9 mouse cellular contexts compared by ENCODE assay signal in the genomic region with DNA sequence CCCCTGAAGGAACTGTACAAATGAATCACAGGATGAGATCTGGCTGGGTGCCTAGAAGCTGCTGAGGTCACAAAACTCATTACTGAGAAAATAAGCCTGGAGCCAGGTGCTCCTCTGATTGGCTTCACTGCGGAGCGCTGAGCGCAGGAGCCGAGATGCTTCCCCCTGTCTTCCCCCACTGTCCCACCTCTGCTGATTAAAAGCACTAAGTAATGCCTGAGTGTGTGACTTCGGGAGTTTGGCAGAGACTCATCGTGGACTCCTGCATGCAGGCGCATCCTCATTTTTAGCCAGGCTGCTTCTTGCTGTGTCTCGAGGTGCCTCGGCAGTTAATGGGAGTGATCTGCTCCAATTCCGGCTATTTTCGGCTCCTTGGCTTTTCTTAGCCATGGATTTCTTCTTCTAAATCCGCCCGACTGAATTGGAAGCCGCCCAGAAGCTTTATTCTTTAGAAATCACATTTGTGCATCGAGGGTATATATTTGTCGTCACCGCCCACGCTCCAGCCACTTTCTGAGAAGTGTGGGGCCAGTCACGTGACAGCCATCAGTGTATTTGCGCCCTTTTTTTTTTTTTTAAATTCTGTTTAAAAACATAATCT. TPM values are rescaled to one million over a fixed set of nuclear protein-coding genes. Genes with fewer than 3 reads are reported as not detected.
DNase-seq lines count a peak whose midpoint lies in the region; ATAC-seq and TF ChIP-seq lines count a peak whose summit lies in the region.
"Had no signal": no experiment of that assay in that cellular context is flagged by ENCODE, and none has a peak within 500 bp of the region (broad histone marks: within the 10 kb centered on the region; RNA-seq: fewer than 3 reads in every experiment).

No protein-coding gene starts in this region.

- H3K36me3 ChIP-seq in hindbrain, embryonic 13.5 days, result no peaks in the 10 kb centered on the region
- H3K36me3 ChIP-seq in hindbrain, embryonic 10.5 days, result no peaks in the 10 kb centered on the region
- no peaks in the 10 kb centered on the region for H3K36me3 ChIP-seq in kidney, adult 2 months (ENCODE audit: control insufficient read depth, insufficient read depth, low read length)
- H3K36me3 ChIP-seq in limb, embryonic 14.5 days (ENCODE audit: control insufficient read depth, insufficient read depth, low read length), result no peaks in the 10 kb centered on the region
- H3K36me3 ChIP-seq in stomach, embryonic 15.5 days, result no peaks in the 10 kb centered on the region
- H3K36me3 ChIP-seq: G1E had no signal

- H3K4me2 ChIP-seq in hindbrain, embryonic 13.5 days, result peak overlapping the region; percentile 39
- H3K4me2 ChIP-seq in limb, embryonic 14.5 days (replicated peaks; ENCODE audit: low read depth, low read length, severe bottlenecking), result peak overlapping the region; percentile 34; the same call in 1 of the 2 replicates
- peak overlapping the region; percentile 44 for H3K4me2 ChIP-seq in stomach, embryonic 15.5 days

- ATAC-seq in hindbrain, embryonic 13.5 days (ENCODE audit: low FRiP score), result peak; percentile 74
- ATAC-seq in cerebellum, adult (ENCODE audit: insufficient number of reproducible peaks, low FRiP score, low TSS enrichment), result peak; percentile 65
- peak; percentile 76 for ATAC-seq in limb, embryonic 14.5 days (ENCODE audit: low FRiP score, low read depth)
- no peak for ATAC-seq in stomach, embryonic 15.5 days (ENCODE audit: insufficient read depth, low FRiP score, low read depth)
- ATAC-seq in granulocyte monocyte progenitor cell, adult 5-6 weeks (replicated peaks; ENCODE audit: poor library complexity, severe bottlenecking), result no peak

- TF ChIP-seq POLR2A in kidney, adult 2 months (IDR thresholded peaks at IDR 0.05; ENCODE audit: low read depth, low read length), result no peak
- TF ChIP-seq POLR2A in limb, embryonic 14.5 days (IDR thresholded peaks at IDR 0.05; ENCODE audit: borderline replicate concordance, extremely low read depth, insufficient read depth, insufficient read length), result no peak

- H3K9ac ChIP-seq in hindbrain, embryonic 13.5 days, result no peak overlapping the region
- H3K9ac ChIP-seq in limb, embryonic 14.5 days (ENCODE audit: low read depth, low read length, severe bottlenecking), result 0 out of 2 replicates have a peak overlapping the region, but pooled peaks have one; percentile 2
- no peak overlapping the region for H3K9ac ChIP-seq in stomach, embryonic 15.5 days

- H3K4me1 ChIP-seq in hindbrain, embryonic 13.5 days (replicated peaks), result peaks cover 26% of the 10 kb centered on the region
- peaks cover 20% of the 10 kb centered on the region for H3K4me1 ChIP-seq in hindbrain, embryonic 10.5 days (replicated peaks)
- H3K4me1 ChIP-seq in kidney, adult 2 months (ENCODE audit: control insufficient read depth, insufficient read depth, low read length), result 0 out of 2 replicates have a peak, but pooled peaks cover 4% of the 10 kb centered on the region
- H3K4me1 ChIP-seq in limb, embryonic 14.5 days (ENCODE audit: control insufficient read depth, insufficient read depth, low read length), result peaks cover 16% of the 10 kb centered on the region
- peaks cover 5% of the 10 kb centered on the region; the same call in 1 of the 2 replicates for H3K4me1 ChIP-seq in stomach, embryonic 15.5 days

- peak overlapping the region; percentile 56 for H3K27ac ChIP-seq in hindbrain, embryonic 13.5 days
- no peak overlapping the region for H3K27ac ChIP-seq in hindbrain, embryonic 10.5 days
- no peak overlapping the region for H3K27ac ChIP-seq in kidney, adult 2 months (ENCODE audit: insufficient read depth, low read depth, low read length)
- 0 out of 2 replicates have a peak overlapping the region, but pooled peaks have one; percentile 67 for H3K27ac ChIP-seq in limb, embryonic 14.5 days (replicated peaks; ENCODE audit: low read depth, low read length)
- H3K27ac ChIP-seq in stomach, embryonic 15.5 days, result no peak overlapping the region

- TF ChIP-seq CTCF in kidney, adult 2 months (conservative IDR thresholded peaks at IDR 0.05; ENCODE audit: insufficient read depth, insufficient read length, low read depth, low read length), result no peak

- WGBS in hindbrain, embryonic 13.5 days, result 57% methylated on average over 20 of the region's 20 CpGs
- 83% methylated on average over 20 of the region's 20 CpGs for whole genome bisulfite sequencing in hindbrain, embryonic 10.5 days
- WGBS in kidney, adult 2 months, result 35% methylated on average over 20 of the region's 20 CpGs
- 54% methylated on average over 20 of the region's 20 CpGs for WGBS in limb, embryonic 14.5 days
- 51% methylated on average over 20 of the region's 20 CpGs for WGBS in stomach, embryonic 15.5 days

- no peaks in the 10 kb centered on the region for H3K27me3 ChIP-seq in hindbrain, embryonic 13.5 days
- no peaks in the 10 kb centered on the region for H3K27me3 ChIP-seq in hindbrain, embryonic 10.5 days (ENCODE audit: insufficient read depth, poor library complexity, severe bottlenecking)
- H3K27me3 ChIP-seq in kidney, adult 2 months (replicated peaks; ENCODE audit: control insufficient read depth, insufficient read depth, low read length), result no peaks in the 10 kb centered on the region
- no peaks in the 10 kb centered on the region for H3K27me3 ChIP-seq in limb, embryonic 14.5 days (ENCODE audit: control insufficient read depth, insufficient read depth, low read length)
- no peaks in the 10 kb centered on the region for H3K27me3 ChIP-seq in stomach, embryonic 15.5 days (replicated peaks)

- DNase-seq in hindbrain, embryonic 10.5 days (ENCODE audit: low spot score), result no peak
- DNase-seq in frontal cortex, postnatal 14 days (ENCODE audit: low spot score in 2 of 2), result peak; percentile 69
- peak; percentile 79 for DNase-seq in kidney, adult 2 months
- DNase-seq in limb, embryonic 14.5 days (ENCODE audit: low spot score), result peak; percentile 92

- no peak overlapping the region for H3K4me3 ChIP-seq in hindbrain, embryonic 13.5 days
- no peak overlapping the region for H3K4me3 ChIP-seq in hindbrain, embryonic 10.5 days
- no peak overlapping the region for H3K4me3 ChIP-seq in kidney, adult 2 months (ENCODE audit: insufficient read depth, low read depth, low read length)
- 0 out of 2 replicates have a peak overlapping the region, but pooled peaks have one; percentile 2 for H3K4me3 ChIP-seq in limb, embryonic 14.5 days (replicated peaks; ENCODE audit: low read length)
- no peak overlapping the region; the same call in 1 of the 2 replicates for H3K4me3 ChIP-seq in stomach, embryonic 15.5 days (replicated peaks)

- H3K9me3 ChIP-seq in hindbrain, embryonic 13.5 days, result no peaks in the 10 kb centered on the region
- H3K9me3 ChIP-seq in hindbrain, embryonic 10.5 days, result no peaks in the 10 kb centered on the region
- H3K9me3 ChIP-seq in limb, embryonic 14.5 days (ENCODE audit: control insufficient read depth, low read length), result no peaks in the 10 kb centered on the region
- H3K9me3 ChIP-seq in stomach, embryonic 15.5 days, result no peaks in the 10 kb centered on the region
- H3K9me3 ChIP-seq: G1E had no signal

RNA-seq across cellular contexts. Expression of gene Stmnd1, which starts 55.3 kb away (rescaled TPM):
- not detected in 2 replicates for polyA plus RNA-seq in hindbrain, embryonic 13.5 days (2015; fragmentation: Nextera tagmentation; extraction: Ambion mirVana)
- 0.11 TPM in 1 of 2 replicates, not detected in the other for polyA plus RNA-seq in hindbrain, embryonic 10.5 days (2016; fragmentation: Nextera tagmentation; extraction: Ambion mirVana)
- polyA plus RNA-seq in kidney, adult 2 months (2012; rRNA removed), result 0.06 TPM in 1 of 2 replicates, not detected in the other
- 0.29 and 0.74 TPM in 2 replicates for polyA plus RNA-seq in limb, embryonic 14.5 days (2012; rRNA removed)
- polyA plus RNA-seq in limb, embryonic 14.5 days (2014; fragmentation: Nextera tagmentation; extraction: Ambion mirVana), result 1.1 and 1.3 TPM in 2 replicates
- polyA plus RNA-seq in stomach, embryonic 15.5 days (2015; fragmentation: Nextera tagmentation; extraction: Ambion mirVana), result 0.09 TPM in 1 of 2 replicates, not detected in the other
- total RNA-seq in granulocyte monocyte progenitor cell, adult 5-6 weeks (2014; fragmentation: Nextera tagmentation), result not detected in 2 replicates
- total RNA-seq in granulocyte monocyte progenitor cell, adult 5-6 weeks (2017), result not detected in 2 replicates
- total RNA-seq: G1E had no signal
- polyA plus RNA-seq: G1E had no signal

Comparison
In these comparisons a context has a peak if more than half of its experiments do, and no peak if none do; other contexts are left out.
1. H3K27ac ChIP-seq: peak in hindbrain, embryonic 13.5 days (single experiment) and limb, embryonic 14.5 days (single experiment); none in hindbrain, embryonic 10.5 days (single experiment), kidney, adult 2 months (single experiment) and stomach, embryonic 15.5 days (single experiment).
2. ATAC-seq: peak in hindbrain, embryonic 13.5 days (single experiment), cerebellum, adult (single experiment) and limb, embryonic 14.5 days (single experiment); none in stomach, embryonic 15.5 days (single experiment) and granulocyte monocyte progenitor cell, adult 5-6 weeks (single experiment).
3. Peak in every context shown above with its lines, with median percentiles within 50 percentile points of each other: H3K4me2 ChIP-seq.